Mouse (Mus musculus) hindbrain, embryonic 13.5 days (tissue): ENCODE data around the gene Fbll1. TPM values are rescaled to one million over a fixed set of nuclear protein-coding genes. Genes with fewer than 3 reads are reported as not detected.
A peak's percentile ranks its signal among the peaks of the same experiment; 100 is the strongest.

ENCODE experiments used
- ATAC-seq: fragments of 200-750 bp; cut with Nextera tagmentation; 2 replicates; pipeline ENCODE4 v1.8.0; 2017; ENCODE audit warnings: moderate TSS enrichment; ENCODE audit not compliant: low FRiP score
- H3K27ac ChIP-seq: fragments of 300-500 bp; sonication (generic); 2 replicates; pipeline ENCODE4 v1.5.1; 2015; ENCODE audit warnings: inconsistent platforms, mild to moderate bottlenecking, moderate library complexity
- H3K27me3 ChIP-seq: fragments of 300-500 bp; sonication (generic); 2 replicates; pipeline ENCODE4 v1.6.1; 2015; ENCODE audit warnings: mild to moderate bottlenecking, inconsistent platforms
- H3K36me3 ChIP-seq: fragments of 300-500 bp; sonication (generic); 2 replicates; pipeline ENCODE4 v1.6.1; 2015; ENCODE audit warnings: mild to moderate bottlenecking, inconsistent platforms
- H3K4me1 ChIP-seq: fragments of 300-500 bp; sonication (generic); replicated peaks from 2 replicates; pipeline ENCODE4 v1.6.1; 2015; ENCODE audit warnings: inconsistent platforms
- H3K4me2 ChIP-seq: fragments of 300-500 bp; sonication (generic); 2 replicates; pipeline ENCODE4 v1.6.1; 2015; ENCODE audit warnings: inconsistent platforms, mild to moderate bottlenecking, moderate library complexity
- H3K4me3 ChIP-seq: fragments of 300-500 bp; sonication (generic); 2 replicates; pipeline ENCODE4 v1.5.1; 2015; ENCODE audit warnings: mild to moderate bottlenecking, inconsistent platforms
- H3K9ac ChIP-seq: fragments of 300-500 bp; sonication (generic); 2 replicates; pipeline ENCODE4 v1.6.1; 2015; ENCODE audit warnings: mild to moderate bottlenecking, inconsistent platforms
- H3K9me3 ChIP-seq: fragments of 300-500 bp; sonication (generic); 2 replicates; pipeline ENCODE4 v1.6.1; 2016; ENCODE audit warnings: inconsistent platforms
- WGBS: fragments of 180-500 bp; shearing (Covaris S2); methylation state at CpG from one replicate; pipeline ENCODE4 v1.1.7; 2015; 5-methylcytosine and 5-hydroxymethylcytosine counted together
- microRNA counts: library from miRNA; unstranded; fragments of <30 nt; microRNA quantifications from one replicate; lab custom pipeline; 2016
- microRNA-seq: library from miRNA; unstranded; fragments of <30 nt; microRNA quantifications from one replicate; pipeline ENCODE4, GENCODE M21; 2016
- polyA plus RNA-seq: library from polyadenylated mRNA; unstranded; fragments of >200 nt; fragmentation: Nextera tagmentation; extraction: Ambion mirVana; gene quantifications from 2 replicates; pipeline ENCODE4 v1.2.1, GENCODE M21; 2015

Gene Fbll1
- polyA plus RNA-seq, 1 experiment from 2014 or later = 19.0 TPM

GRCm38 (mm10) chr11:35750578-35750977 lies 48.1 kb downstream of the Fbll1 start:
- 78% methylated on average over 8 of the region's 8 CpGs for WGBS
- Histone ChIP-seq H3K4me1 (no peaks in the 10 kb centered on the region), H3K36me3 (no peaks in the 10 kb centered on the region), H3K9ac (no peak overlapping the region), H3K27me3 (no peaks in the 10 kb centered on the region), H3K27ac (no peak overlapping the region), H3K4me3 (no peak overlapping the region), H3K9me3 (no peaks in the 10 kb centered on the region), H3K4me2 (no peak overlapping the region)
- no peak for ATAC-seq

MicroRNAs within 50 kb of the gene (microRNA counts, 519-probe panel; counts per million panel counts)
- microRNA mmu-miR-103 (lab: Ali Mortazavi, UCI) = 5,265 counts per million, percentile 90 among the panel's probes with 10 or more counts

Small RNA genes within 50 kb of the gene (microRNA-seq; reads per million reads assigned to microRNA genes)
- 5.1 reads per million, percentile 15 among the genes with 10 or more reads in this experiment for gene Mir103-1

Other genes with a start within 250 kb of the Fbll1 start
- 22.8 and 23.2 TPM in 2 replicates for gene Pank3, start 29.4 kb downstream of the Fbll1 start, polyA plus RNA-seq
- 72.0 and 73.4 TPM in 2 replicates for gene Rars, start 35.6 kb upstream of the Fbll1 start, polyA plus RNA-seq
- gene Wwc1, start 181.6 kb upstream of the Fbll1 start, polyA plus RNA-seq = 6.7 and 7.1 TPM in 2 replicates